Mouse (Mus musculus): Measurements from ENCODE around the gene Dolpp1. TPM values are rescaled to one million over a fixed set of nuclear protein-coding genes. Genes with fewer than 3 reads are reported as not detected.
A peak's percentile ranks its signal among the peaks of the same experiment; 100 is the strongest.
"Not testable (repeated sequence)": the region's sequence is repeated elsewhere in the genome, so short reads cannot be mapped to it uniquely, and the experiment has no call there.

Dolpp1 gene
- polyA plus RNA-seq, 1 experiment from 2014 or later, result 39.0 TPM

DNA sequence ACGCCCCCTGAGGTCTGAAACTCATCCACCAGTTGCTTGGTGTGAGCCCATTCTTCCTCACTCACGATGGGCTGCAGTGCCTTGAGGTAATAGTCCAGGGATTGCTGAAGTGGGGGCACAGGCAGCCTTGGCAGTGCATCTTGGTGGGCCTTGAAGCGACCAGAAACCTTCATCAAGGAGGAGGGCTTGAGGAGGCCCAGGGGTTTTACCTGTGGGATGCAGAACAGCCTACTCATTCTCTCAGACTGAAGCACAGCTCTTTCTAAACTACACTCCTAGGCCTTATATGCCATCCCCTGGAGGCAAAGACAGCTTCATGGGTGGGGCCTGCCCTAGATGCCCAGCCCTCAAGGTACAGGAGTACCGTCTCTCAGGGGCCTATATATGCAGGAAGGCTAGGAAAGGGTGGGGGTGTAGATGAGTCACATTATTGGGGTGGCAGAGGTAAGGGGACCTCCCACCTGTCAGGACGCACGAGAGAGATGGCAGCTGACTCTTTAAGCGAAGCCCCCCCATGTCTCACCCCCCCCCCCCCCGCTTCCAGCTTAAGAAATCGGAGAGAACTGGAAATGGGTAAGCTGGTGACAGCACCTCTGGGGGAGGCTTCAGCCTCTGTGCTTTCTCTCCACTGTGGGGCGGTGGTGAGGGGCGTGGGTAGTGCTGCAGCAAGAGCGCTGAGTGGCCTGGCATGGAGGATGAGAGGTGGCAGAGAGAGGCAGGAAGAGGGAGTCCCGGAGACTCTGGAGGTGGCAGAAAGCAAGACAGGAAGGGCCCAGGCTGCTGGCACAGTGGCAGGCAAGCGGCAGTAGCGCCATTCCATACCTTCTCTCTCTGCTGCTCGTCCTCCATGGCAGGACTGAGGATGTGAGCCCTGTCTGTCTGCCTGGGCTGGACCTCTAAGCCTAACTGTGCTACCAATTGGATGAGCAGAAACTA, 21.3 kb downstream of the Dolpp1 start:
- ATAC-seq (ENCODE audit: insufficient read depth, low FRiP score), result no peak
- WGBS, result 76% methylated on average over 16 of the region's 16 CpGs
- no peak overlapping the region for H3K4me2 ChIP-seq (ENCODE audit: low read depth, low read length)
- H3K4me3 ChIP-seq (replicated peaks; ENCODE audit: low read length), result no peak overlapping the region
- no peaks in the 10 kb centered on the region for H3K9me3 ChIP-seq (replicated peaks; ENCODE audit: control insufficient read depth, low read length)
- no peak overlapping the region for H3K9ac ChIP-seq (ENCODE audit: low read length)
- no peaks in the 10 kb centered on the region for H3K27me3 ChIP-seq (ENCODE audit: control insufficient read depth, insufficient read depth, low read length)
- peaks cover 10% of the 10 kb centered on the region for H3K4me1 ChIP-seq (ENCODE audit: control insufficient read depth, insufficient read depth, low read length)
- H3K36me3 ChIP-seq (ENCODE audit: control insufficient read depth, insufficient read depth, low read length), result no peaks in the 10 kb centered on the region
- no peak overlapping the region for H3K27ac ChIP-seq (ENCODE audit: low read length)

GRCm38 (mm10) chr2:30414101-30414500, 22.0 kb downstream of the Dolpp1 start:
- Histone ChIP-seq H3K27me3 (ENCODE audit: control insufficient read depth, insufficient read depth, low read length) (no peaks in the 10 kb centered on the region), H3K36me3 (ENCODE audit: control insufficient read depth, insufficient read depth, low read length) (no peaks in the 10 kb centered on the region), H3K4me2 (ENCODE audit: low read depth, low read length) (peak overlapping the region; percentile 66; the same call in 1 of the 2 replicates), H3K27ac (ENCODE audit: low read length) (no peak overlapping the region), H3K4me3 (replicated peaks; ENCODE audit: low read length) (no peak overlapping the region), H3K9me3 (replicated peaks; ENCODE audit: control insufficient read depth, low read length) (no peaks in the 10 kb centered on the region), H3K9ac (ENCODE audit: low read length) (no peak overlapping the region), H3K4me1 (ENCODE audit: control insufficient read depth, insufficient read depth, low read length) (peaks cover 18% of the 10 kb centered on the region)
- 76% methylated on average over 4 of the region's 4 CpGs for WGBS
- no peak for ATAC-seq (ENCODE audit: insufficient read depth, low FRiP score)

DNA sequence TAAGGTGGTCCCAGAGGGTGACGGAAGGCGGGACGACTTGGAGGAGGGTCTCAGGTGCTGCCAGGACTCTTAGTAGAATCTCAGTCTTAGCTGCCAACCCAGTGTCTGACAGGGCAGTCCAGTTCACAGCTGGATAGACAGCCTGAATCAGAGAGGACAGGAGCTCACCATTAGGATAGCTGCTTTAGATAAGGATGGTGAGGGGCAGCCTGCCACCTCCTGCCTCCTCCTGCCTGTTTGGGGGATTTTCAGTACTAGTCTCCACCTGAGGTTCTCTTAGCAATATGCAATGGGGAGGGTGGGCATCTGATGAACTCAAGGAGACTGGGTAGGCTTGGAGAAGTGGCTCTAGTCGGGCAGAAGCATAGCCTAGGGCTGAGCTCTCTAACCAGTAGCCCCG, 22.6 kb downstream of the Dolpp1 start:
- no peak for ATAC-seq (ENCODE audit: insufficient read depth, low FRiP score)
- Histone ChIP-seq H3K27me3 (ENCODE audit: control insufficient read depth, insufficient read depth, low read length) (no peaks in the 10 kb centered on the region), H3K4me2 (ENCODE audit: low read depth, low read length) (peak overlapping the region; percentile 66), H3K36me3 (ENCODE audit: control insufficient read depth, insufficient read depth, low read length) (no peaks in the 10 kb centered on the region), H3K27ac (ENCODE audit: low read length) (no peak overlapping the region), H3K9me3 (replicated peaks; ENCODE audit: control insufficient read depth, low read length) (no peaks in the 10 kb centered on the region), H3K4me1 (ENCODE audit: control insufficient read depth, insufficient read depth, low read length) (peaks cover 21% of the 10 kb centered on the region), H3K9ac (ENCODE audit: low read length) (peak overlapping the region; percentile 98), H3K4me3 (replicated peaks; ENCODE audit: low read length) (peak overlapping the region; percentile 88)
- WGBS, result 50% methylated on average over 5 of the region's 5 CpGs

DNA sequence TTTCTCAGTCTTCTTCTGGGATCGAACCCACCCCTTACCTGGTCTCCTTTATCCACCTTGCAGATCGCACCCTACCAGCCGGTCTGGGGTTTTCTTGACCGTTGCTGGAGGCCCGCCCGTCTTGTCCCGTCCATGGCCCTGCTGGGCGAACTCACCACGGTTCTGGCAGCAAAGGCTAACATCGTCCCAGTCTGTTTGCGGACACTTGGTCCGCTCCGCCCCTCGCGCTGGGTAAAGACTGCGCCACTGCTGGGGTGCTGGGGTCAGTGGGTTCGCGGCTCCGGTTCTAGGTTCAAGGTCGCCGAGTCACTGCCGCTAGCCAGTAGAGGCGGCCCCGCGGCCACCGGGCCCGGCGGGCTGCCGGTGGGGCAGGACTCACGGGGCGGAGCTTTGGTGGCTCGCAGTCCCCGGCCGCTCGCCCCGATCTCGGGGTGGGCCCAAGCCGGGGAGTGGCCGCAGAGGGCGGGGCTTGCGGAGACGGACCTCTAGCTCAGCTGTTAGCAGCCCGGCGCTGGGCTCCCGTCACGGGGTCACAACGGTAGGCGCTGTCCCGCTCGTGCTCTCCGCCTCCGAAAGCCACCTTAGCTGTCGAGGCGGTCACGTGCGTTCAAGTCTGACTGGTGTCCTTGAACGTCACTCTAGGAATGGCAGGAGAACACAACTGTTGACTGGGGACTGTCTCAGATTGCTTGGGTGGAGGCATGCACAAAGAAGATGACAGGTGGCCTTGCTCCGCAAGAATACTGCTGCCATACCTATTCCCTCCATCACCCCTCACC, 23.3 kb downstream of the Dolpp1 start, which contains the start of gene Crat:
Crat (minus strand) TSS at position 657 of the 779 bp plus-strand sequence.
- H3K4me1 ChIP-seq (ENCODE audit: control insufficient read depth, insufficient read depth, low read length), result peaks cover 21% of the 10 kb centered on the region
- H3K27ac ChIP-seq (ENCODE audit: low read length), result peak within 1 kb of the TSS; percentile 98
- no peaks in the 10 kb centered on the region for H3K27me3 ChIP-seq (ENCODE audit: control insufficient read depth, insufficient read depth, low read length)
- ATAC-seq (ENCODE audit: insufficient read depth, low FRiP score), result peak; percentile 94
- no peaks in the 10 kb centered on the region for H3K36me3 ChIP-seq (ENCODE audit: control insufficient read depth, insufficient read depth, low read length)
- no peaks in the 10 kb centered on the region for H3K9me3 ChIP-seq (replicated peaks; ENCODE audit: control insufficient read depth, low read length)
- H3K9ac ChIP-seq (ENCODE audit: low read length), result peak within 1 kb of the TSS; percentile 98
- peak within 1 kb of the TSS; percentile 88 for H3K4me3 ChIP-seq (replicated peaks; ENCODE audit: low read length)
- peak within 1 kb of the TSS; percentile 66 for H3K4me2 ChIP-seq (ENCODE audit: low read depth, low read length)
- WGBS, result under 1% methylated on average over 54 of the region's 58 CpGs

GRCm38 (mm10) chr2:30415936-30416648, 24.0 kb downstream of the Dolpp1 start, which contains the start of gene Ptpa:
Gene Ptpa, plus strand, starts transcription at chr2:30416039.
- WGBS, result under 1% methylated on average over 66 of the region's 67 CpGs
- Histone ChIP-seq H3K4me3 (replicated peaks; ENCODE audit: low read length) (peak within 1 kb of the TSS; percentile 88), H3K4me2 (ENCODE audit: low read depth, low read length) (peak within 1 kb of the TSS; percentile 66), H3K36me3 (ENCODE audit: control insufficient read depth, insufficient read depth, low read length) (no peaks in the 10 kb centered on the region), H3K27ac (ENCODE audit: low read length) (peak within 1 kb of the TSS; percentile 98), H3K4me1 (ENCODE audit: control insufficient read depth, insufficient read depth, low read length) (peaks cover 23% of the 10 kb centered on the region), H3K9ac (ENCODE audit: low read length) (peak within 1 kb of the TSS; percentile 98), H3K27me3 (ENCODE audit: control insufficient read depth, insufficient read depth, low read length) (no peaks in the 10 kb centered on the region), H3K9me3 (replicated peaks; ENCODE audit: control insufficient read depth, low read length) (no peaks in the 10 kb centered on the region)
- ATAC-seq (ENCODE audit: insufficient read depth, low FRiP score), result peak; percentile 91

DNA sequence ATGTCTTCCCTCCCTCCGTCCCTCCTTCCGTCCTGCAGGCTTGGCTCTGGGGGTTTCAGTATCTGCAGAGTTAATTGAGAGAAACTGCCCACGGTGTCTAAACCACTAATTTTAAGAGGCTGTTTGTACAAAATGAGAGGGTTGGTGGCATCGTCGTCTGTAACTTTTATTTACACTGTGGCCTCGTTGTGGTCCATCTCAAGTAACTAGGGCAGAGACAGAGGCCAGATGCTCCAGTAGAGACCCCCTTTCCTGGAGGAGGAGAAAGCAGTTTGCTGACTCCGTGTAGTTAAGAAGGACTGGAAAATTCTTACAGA, 24.6 kb downstream of the Dolpp1 start:
- Histone ChIP-seq H3K4me3 (replicated peaks; ENCODE audit: low read length) (peak overlapping the region; percentile 88), H3K27me3 (ENCODE audit: control insufficient read depth, insufficient read depth, low read length) (no peaks in the 10 kb centered on the region), H3K9me3 (replicated peaks; ENCODE audit: control insufficient read depth, low read length) (no peaks in the 10 kb centered on the region), H3K36me3 (ENCODE audit: control insufficient read depth, insufficient read depth, low read length) (no peaks in the 10 kb centered on the region), H3K9ac (ENCODE audit: low read length) (peak overlapping the region; percentile 98), H3K4me1 (ENCODE audit: control insufficient read depth, insufficient read depth, low read length) (peaks cover 24% of the 10 kb centered on the region), H3K27ac (ENCODE audit: low read length) (peak overlapping the region; percentile 98), H3K4me2 (ENCODE audit: low read depth, low read length) (peak overlapping the region; percentile 66)
- no peak for ATAC-seq (ENCODE audit: insufficient read depth, low FRiP score)
- WGBS, result under 1% methylated on average over 7 of the region's 7 CpGs

- Histone ChIP-seq H3K4me1 (ENCODE audit: control insufficient read depth, insufficient read depth, low read length) (peaks cover 24% of the 10 kb centered on the region), H3K4me2 (ENCODE audit: low read depth, low read length) (peak overlapping the region; percentile 66), H3K4me3 (replicated peaks; ENCODE audit: low read length) (peak overlapping the region; percentile 88)
- H3K9me3 ChIP-seq (replicated peaks; ENCODE audit: control insufficient read depth, low read length); H3K27me3 ChIP-seq (ENCODE audit: control insufficient read depth, insufficient read depth, low read length); H3K9ac ChIP-seq (ENCODE audit: low read length); H3K27ac ChIP-seq (ENCODE audit: low read length); H3K36me3 ChIP-seq (ENCODE audit: control insufficient read depth, insufficient read depth, low read length); ATAC-seq (ENCODE audit: insufficient read depth, low FRiP score): not testable (repeated sequence)
- 72% methylated on average over 6 of the region's 6 CpGs for WGBS
Measured at GRCm38 (mm10) chr2:30417154-30417553, 25.1 kb downstream of the Dolpp1 start.

- Histone ChIP-seq H3K9me3 (replicated peaks; ENCODE audit: control insufficient read depth, low read length) (no peaks in the 10 kb centered on the region), H3K36me3 (ENCODE audit: control insufficient read depth, insufficient read depth, low read length) (no peaks in the 10 kb centered on the region), H3K4me1 (ENCODE audit: control insufficient read depth, insufficient read depth, low read length) (peaks cover 24% of the 10 kb centered on the region), H3K4me3 (replicated peaks; ENCODE audit: low read length) (no peak overlapping the region), H3K27ac (ENCODE audit: low read length) (no peak overlapping the region), H3K4me2 (ENCODE audit: low read depth, low read length) (peak overlapping the region; percentile 66; the same call in 1 of the 2 replicates), H3K9ac (ENCODE audit: low read length) (no peak overlapping the region), H3K27me3 (ENCODE audit: control insufficient read depth, insufficient read depth, low read length) (no peaks in the 10 kb centered on the region)
- no peak for ATAC-seq (ENCODE audit: insufficient read depth, low FRiP score)
- 63% methylated on average over 5 of the region's 5 CpGs for WGBS
Measured at GRCm38 (mm10) chr2:30417595-30418165, 25.6 kb downstream of the Dolpp1 start.

Data from stomach, embryonic 16.5 days (tissue).